Mouse (Mus musculus) cerebellum, adult 11-12 months (tissue): ENCODE results near the gene Gpn3.

Experiments used
- DNase-seq: peaks from one replicate; pipeline ENCODE4 v3.0.0; 2022

Gene Gpn3

DNA sequence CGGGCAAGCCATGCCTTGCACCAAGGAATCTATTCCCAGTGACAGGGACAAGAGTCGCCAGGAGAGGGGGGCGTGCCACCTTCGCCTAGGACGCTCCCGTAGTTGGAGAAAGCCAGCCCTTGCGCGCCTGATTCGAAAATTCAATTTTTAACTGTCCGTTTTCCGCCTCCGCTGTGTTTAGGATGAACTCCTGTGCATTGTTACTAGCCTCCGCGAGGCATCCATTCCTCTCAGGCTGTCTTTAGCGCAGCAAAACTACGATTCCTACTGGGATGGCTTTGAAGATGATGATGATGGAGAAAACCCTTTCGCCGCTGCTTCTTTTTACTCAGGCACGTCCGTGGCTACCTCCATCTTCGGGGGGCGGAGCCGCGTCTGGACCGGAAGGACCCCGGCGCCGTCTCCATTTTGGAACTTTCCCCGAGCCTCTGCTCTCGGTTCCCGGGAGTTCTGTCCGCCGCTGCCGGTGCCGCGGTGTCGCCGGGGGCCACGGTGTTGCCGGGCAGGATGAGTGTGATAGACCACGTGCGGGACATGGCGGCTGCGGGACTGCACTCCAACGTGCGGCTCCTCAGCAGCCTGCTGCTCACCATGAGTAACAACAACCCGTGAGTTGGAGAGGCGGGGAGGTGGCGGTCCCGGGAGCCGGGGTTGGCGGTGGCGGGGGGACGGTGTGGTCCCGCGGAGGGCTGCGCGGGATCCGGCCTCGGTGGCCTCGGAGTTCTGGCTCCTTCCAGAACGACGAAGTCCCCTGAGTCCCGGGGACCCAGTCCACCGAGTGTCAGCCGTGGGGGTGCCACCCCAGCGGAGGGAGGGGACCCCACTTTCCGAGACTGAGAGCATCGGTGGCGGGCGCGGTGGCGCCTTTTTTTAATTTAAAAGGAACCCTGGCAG lies 50.6 kb downstream of the Gpn3 start:
- peak; percentile 82 for DNase-seq

DNA sequence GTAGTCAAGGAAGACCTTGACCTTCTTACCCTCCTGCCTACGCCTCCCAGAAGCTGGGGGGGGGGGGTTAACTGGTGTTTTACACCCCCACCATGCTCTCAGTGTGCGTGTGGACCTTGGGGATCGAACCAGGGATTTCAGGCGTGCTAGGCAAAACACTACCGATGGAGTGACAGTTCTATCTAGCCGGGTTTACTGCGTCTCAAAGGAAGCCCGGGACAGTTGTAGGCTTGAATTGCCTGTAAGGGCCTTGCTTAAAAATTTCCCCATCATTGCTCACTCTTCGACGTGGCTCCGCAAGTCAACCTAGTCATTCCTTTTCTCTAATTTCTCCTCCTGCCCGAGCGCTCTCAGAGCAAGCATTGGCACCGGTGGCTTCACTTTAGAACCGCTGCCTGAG lies 51.4 kb downstream of the Gpn3 start:
- DNase-seq, result no peak

DNA sequence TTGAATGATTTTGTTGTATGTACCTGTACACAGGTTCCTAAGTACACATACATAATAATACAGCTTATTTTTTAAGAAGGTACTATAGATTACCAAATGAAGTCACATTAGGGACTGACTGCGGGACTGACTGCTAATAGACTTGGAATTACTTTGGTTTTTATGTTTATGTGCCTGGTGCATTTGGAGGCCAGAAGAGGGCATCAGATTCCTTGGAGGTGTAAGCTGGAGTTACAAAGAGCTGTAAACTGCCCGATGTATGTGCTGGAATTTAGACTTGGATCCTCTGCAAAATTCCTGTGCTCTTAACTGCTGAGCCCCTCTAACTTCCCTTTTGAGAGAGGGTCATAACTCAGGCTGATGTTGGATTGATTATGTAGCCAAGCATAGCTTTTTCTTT lies 53.9 kb downstream of the Gpn3 start:
- DNase-seq, result no peak

DNA sequence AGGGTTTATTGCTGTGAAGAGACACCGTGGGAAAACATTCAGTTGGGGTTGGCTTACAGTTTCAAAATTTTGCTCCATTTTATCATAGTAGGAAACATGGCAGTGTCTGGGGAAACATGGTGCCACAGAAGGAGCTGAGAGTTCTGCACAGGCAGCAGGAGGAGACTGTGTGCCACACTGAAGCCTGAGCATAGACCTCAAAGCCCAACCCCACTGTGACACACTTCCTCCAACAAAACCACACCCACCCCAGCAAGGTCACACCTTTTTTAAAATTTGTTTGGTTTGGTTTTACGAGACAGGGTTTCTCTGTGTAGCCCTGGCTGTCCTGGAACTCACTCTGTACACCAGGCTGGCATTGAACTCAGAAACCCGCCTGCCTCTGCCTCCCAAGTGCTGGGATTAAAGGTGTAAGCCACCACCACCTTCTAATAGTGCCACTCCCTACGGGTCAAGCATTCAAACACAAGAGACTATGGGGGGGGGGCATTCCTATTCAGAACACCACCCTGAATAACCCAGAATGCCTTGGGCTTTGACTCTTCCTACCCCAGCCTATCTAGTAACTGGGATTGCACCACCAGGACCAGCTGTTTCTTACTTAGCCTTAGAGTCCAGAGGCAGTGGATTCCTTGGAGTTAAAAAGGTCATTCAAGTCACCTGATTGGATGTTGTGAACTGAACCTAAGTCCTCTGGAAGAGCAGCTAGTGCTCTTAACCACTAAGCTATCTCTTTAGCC lies 58.5 kb downstream of the Gpn3 start:
- no peak for DNase-seq

DNA sequence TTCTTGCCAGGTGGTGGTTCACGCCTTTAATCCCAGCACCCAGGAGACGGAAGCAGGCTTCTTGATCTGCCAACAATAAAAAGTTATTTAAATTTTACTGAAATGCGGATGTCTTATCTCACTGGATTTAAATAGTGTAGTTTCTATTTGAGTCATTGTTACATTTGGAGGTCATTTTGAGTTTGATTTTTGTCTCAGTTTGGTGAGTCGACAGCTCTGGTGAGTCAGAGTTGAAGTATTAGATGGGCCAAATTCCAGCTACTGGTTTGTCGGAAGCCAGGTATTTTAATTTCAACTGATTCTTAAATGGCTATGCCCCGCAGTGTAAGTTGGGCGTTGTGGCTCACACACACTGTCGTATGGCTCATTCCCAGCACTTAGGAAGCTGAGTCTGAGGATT lies 59.5 kb downstream of the Gpn3 start:
- no peak for DNase-seq
